Mouse (Mus musculus): ENCODE data around the gene Crb2. TPM values are rescaled to one million over a fixed set of nuclear protein-coding genes. Genes with fewer than 3 reads are reported as not detected.

The Crb2 gene
- polyA plus RNA-seq, 1 experiment from 2014 or later: 10.3 TPM

DNA sequence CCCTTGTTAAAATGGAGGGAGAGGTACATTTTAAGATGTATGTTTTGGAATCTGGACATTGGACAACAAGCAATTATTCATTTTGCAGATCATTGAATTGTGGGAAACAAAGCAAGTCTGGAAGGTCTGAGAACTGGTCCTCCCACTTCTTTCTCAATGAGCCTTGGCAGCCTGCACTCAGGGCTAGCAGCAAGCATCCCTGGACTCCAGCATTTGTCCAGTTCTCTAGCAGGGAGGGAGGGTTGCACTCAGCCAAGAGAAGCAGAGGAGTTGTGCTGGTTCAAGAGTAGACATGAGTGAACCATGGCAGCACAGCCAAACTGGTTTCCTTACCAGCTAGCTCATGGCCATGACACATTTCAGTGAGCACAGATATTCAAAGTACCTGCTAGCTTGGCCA is 63.9 kb downstream of the Crb2 start:
- H3K4me1 ChIP-seq (replicated peaks): peaks cover 27% of the 10 kb centered on the region
- no peak overlapping the region for H3K9ac ChIP-seq (replicated peaks)
- H3K27ac ChIP-seq: no peak overlapping the region
- H3K4me2 ChIP-seq (replicated peaks): no peak overlapping the region
- H3K9me3 ChIP-seq: no peaks in the 10 kb centered on the region
- H3K4me3 ChIP-seq (replicated peaks): no peak overlapping the region
- no peaks in the 10 kb centered on the region for H3K27me3 ChIP-seq
- no peak for ATAC-seq
- peaks cover 12% of the 10 kb centered on the region; the same call in 1 of the 2 replicates for H3K36me3 ChIP-seq

DNA sequence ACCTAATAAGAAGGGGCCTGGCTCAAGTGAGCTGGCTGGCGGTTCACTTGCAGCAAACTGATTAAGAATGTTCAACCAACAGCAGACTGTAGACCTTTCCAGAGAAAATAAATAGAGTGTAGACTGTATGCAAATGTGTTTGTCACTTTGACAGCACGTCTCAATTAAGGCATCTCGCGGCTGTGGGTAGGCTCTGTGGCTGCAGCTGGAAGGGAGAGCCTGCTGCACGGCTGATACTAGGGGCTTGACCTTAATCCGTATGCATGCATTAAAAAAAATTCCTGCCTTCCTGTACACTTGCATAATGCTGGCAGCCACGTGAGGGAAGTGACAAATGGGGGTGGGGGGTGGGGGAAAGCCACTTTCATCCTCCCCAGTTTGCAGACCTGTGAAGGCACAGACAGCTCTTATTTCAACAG is 66.1 kb downstream of the Crb2 start:
- peak; percentile 93 for ATAC-seq
- Histone ChIP-seq H3K4me1 (replicated peaks) (peaks cover 27% of the 10 kb centered on the region), H3K4me3 (replicated peaks) (no peak overlapping the region), H3K4me2 (replicated peaks) (peak overlapping the region; percentile 20), H3K27me3 (no peaks in the 10 kb centered on the region), H3K27ac (peak overlapping the region; percentile 90), H3K9ac (replicated peaks) (peak overlapping the region; percentile 25; the same call in 1 of the 2 replicates), H3K36me3 (peaks cover 11% of the 10 kb centered on the region; the same call in 1 of the 2 replicates), H3K9me3 (no peaks in the 10 kb centered on the region)
- 1% methylated on average over 7 of the region's 7 CpGs for WGBS

DNA sequence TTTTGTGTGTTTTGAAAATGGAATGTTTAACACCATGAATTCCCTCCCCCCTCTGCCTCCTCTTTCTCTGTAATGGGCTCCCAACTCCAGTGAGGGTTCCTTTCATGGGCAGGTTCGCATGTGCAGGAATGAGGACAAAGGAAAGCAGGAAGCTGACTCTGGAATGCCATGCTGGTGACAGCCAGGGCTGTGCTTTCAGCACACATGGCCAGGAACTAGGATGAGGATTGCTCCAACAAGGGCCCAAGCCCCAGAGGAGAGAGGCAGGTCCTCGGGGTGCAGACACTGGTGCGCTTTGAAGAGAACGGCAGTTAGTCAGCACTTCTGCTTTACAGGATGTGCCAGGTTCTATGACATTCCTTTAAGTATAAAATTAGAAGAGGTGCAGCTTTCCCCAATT is 66.7 kb downstream of the Crb2 start:
- 25% methylated on average over 4 of the region's 4 CpGs for WGBS
- Histone ChIP-seq H3K4me2 (replicated peaks) (no peak overlapping the region), H3K9ac (replicated peaks) (peak overlapping the region; percentile 25; the same call in 1 of the 2 replicates)

More for the DNA sequence above, 66.7 kb downstream of the Crb2 start:
- no peak overlapping the region for H3K4me3 ChIP-seq (replicated peaks)
- no peaks in the 10 kb centered on the region for H3K27me3 ChIP-seq
- ATAC-seq: peak; percentile 74
- peaks cover 27% of the 10 kb centered on the region for H3K4me1 ChIP-seq (replicated peaks)
- no peaks in the 10 kb centered on the region for H3K9me3 ChIP-seq
- peak overlapping the region; percentile 90 for H3K27ac ChIP-seq
- peaks cover 5% of the 10 kb centered on the region; the same call in 1 of the 2 replicates for H3K36me3 ChIP-seq

Other genes with a start within 250 kb of the Crb2 start
- gene Strbp, start 72.4 kb upstream of the Crb2 start, polyA plus RNA-seq (2015; fragmentation: Nextera tagmentation; extraction: Ambion mirVana): 118 and 123 TPM in 2 replicates